Mouse (Mus musculus) layer of hippocampus, adult 18-20 months (tissue): Measurements from ENCODE around the gene Filip1. TPM values are rescaled to one million over a fixed set of nuclear protein-coding genes. Genes with fewer than 3 reads are reported as not detected.
A peak's percentile ranks its signal among the peaks of the same experiment; 100 is the strongest.

ENCODE experiments used
- DNase-seq, 2 experiments: peaks; one replicate each; pipeline ENCODE4 v3.0.0; 2022; ENCODE audit warnings: low spot score in 2 of 2
- total RNA-seq, 2 experiments: library from RNA; stranded (reverse); gene quantifications; 2 replicates each; pipeline ENCODE4 v1.2.3; 2021

Filip1 gene
- total RNA-seq, 2 experiments from 2014 or later: 10.6 to 13.1 TPM

- peak; percentile 45 to 82 for DNase-seq
Observed at GRCm38 (mm10) chr9:79785794-79786085, 226.9 kb downstream of the Filip1 start.

- DNase-seq: no peak
Observed at GRCm38 (mm10) chr9:79784934-79785793, 227.5 kb downstream of the Filip1 start.

DNA sequence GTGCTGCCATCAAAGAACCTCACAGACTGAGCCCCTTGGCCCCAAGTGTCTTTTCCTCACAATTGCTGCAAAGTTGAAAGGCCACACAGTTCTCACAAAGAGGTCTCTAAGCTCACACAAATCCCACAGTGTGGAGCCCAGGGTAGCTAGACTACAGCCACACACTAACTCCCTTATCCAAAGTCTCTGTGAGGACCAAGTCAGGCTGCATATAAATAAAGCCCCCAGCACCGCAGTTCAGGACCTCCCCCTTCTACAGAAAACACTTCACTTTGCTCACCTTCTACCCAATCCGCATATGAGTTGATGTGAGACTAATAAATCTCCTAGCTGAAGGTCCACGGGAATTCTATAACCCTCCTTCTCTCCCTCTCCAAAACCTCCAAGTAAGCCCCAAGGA, 228.2 kb downstream of the Filip1 start:
- DNase-seq: no peak

DNA sequence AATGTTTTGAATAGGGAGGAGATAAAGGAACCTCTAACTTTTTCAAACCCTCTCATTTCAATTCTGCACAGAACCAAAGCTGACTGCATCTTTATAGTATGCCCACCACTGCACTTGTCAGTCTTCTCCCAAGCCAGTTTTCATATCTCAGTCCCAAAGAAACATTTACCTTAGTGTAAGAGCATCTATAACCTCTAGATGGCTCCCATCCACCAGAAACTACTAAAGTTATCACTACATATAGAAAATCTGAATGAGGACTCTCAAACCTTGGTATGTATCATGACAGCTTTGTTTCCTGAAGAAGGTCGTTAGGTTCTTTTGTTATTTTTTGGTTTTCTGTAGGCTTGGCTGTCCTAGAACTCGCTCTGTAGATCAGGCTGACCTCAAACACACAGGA, 233.3 kb downstream of the Filip1 start:
- DNase-seq: no peak

- DNase-seq: no peak
Observed at GRCm38 (mm10) chr9:79766991-79767545, 245.6 kb downstream of the Filip1 start.

- DNase-seq: no peak
Observed at GRCm38 (mm10) chr9:79765329-79765728, 247.3 kb downstream of the Filip1 start.

Other genes with a start within 250 kb of the Filip1 start
- 100 to 1,000 TPM; 242 to 243 TPM for gene Tmem30a, start 219.3 kb downstream of the Filip1 start, total RNA-seq
- gene Senp6, start 54.1 kb upstream of the Filip1 start, total RNA-seq: 100 to 1,000 TPM; 101 to 104 TPM
- 10 to 100 TPM; 72.6 to 77.8 TPM for gene Myo6, start 152.2 kb upstream of the Filip1 start, total RNA-seq